Mouse (Mus musculus) kidney, embryonic 15.5 days (tissue): Measurements from ENCODE around the gene Tjap1. TPM values are rescaled to one million over a fixed set of nuclear protein-coding genes. Genes with fewer than 3 reads are reported as not detected.
A peak's percentile ranks its signal among the peaks of the same experiment; 100 is the strongest.

Experiments
- ATAC-seq: fragments of 200-750 bp; cut with Nextera tagmentation; replicated peaks from 2 replicates; pipeline ENCODE4 v1.8.0; 2017; ENCODE audit warnings: moderate TSS enrichment; ENCODE audit not compliant: low FRiP score
- H3K27ac ChIP-seq: fragments of 300-500 bp; sonication (generic); 2 replicates; pipeline ENCODE4 v1.5.1; 2015; ENCODE audit warnings: mild to moderate bottlenecking, inconsistent platforms
- H3K27me3 ChIP-seq: fragments of 300-500 bp; sonication (generic); 2 replicates; pipeline ENCODE4 v1.6.1; 2015; ENCODE audit warnings: inconsistent platforms
- H3K36me3 ChIP-seq: fragments of 300-500 bp; sonication (generic); 2 replicates; pipeline ENCODE4 v1.6.1; 2015; ENCODE audit warnings: inconsistent platforms
- H3K4me1 ChIP-seq: fragments of 300-500 bp; sonication (generic); 2 replicates; pipeline ENCODE4 v1.6.1; 2015; ENCODE audit warnings: inconsistent platforms
- H3K4me2 ChIP-seq: fragments of 300-500 bp; sonication (generic); 2 replicates; pipeline ENCODE4 v1.6.1; 2015; ENCODE audit warnings: moderate library complexity, mild to moderate bottlenecking, inconsistent platforms
- H3K4me3 ChIP-seq: fragments of 300-500 bp; sonication (generic); replicated peaks from 2 replicates; pipeline ENCODE4 v1.5.1; 2015; ENCODE audit warnings: mild to moderate bottlenecking, inconsistent platforms
- H3K9ac ChIP-seq: fragments of 300-500 bp; sonication (generic); 2 replicates; pipeline ENCODE4 v1.6.1; 2015; ENCODE audit warnings: mild to moderate bottlenecking, inconsistent platforms
- H3K9me3 ChIP-seq: fragments of 300-500 bp; sonication (generic); replicated peaks from 2 replicates; pipeline ENCODE4 v1.6.1; 2016; ENCODE audit warnings: inconsistent platforms
- WGBS: fragments of 180-500 bp; shearing (Covaris S2); methylation state at CpG from one replicate; pipeline ENCODE4 v1.1.7; 2015; ENCODE audit warnings: mixed read lengths; 5-methylcytosine and 5-hydroxymethylcytosine counted together
- polyA plus RNA-seq: library from polyadenylated mRNA; unstranded; fragments of >200 nt; fragmentation: Nextera tagmentation; extraction: Ambion mirVana; gene quantifications from 2 replicates; pipeline ENCODE4 v1.2.1, GENCODE M21; 2015

The Tjap1 gene
- polyA plus RNA-seq, 1 experiment from 2014 or later, result 47.7 TPM

GRCm38 (mm10) chr17:46265918-46266618 lies 16.8 kb downstream of the Tjap1 start:
- Histone ChIP-seq H3K27ac (peak overlapping the region; percentile 16), H3K4me2 (no peak overlapping the region), H3K4me1 (peaks cover 18% of the 10 kb centered on the region), H3K27me3 (no peaks in the 10 kb centered on the region), H3K36me3 (peaks cover 91% of the 10 kb centered on the region), H3K9ac (no peak overlapping the region), H3K4me3 (no peak overlapping the region), H3K9me3 (no peaks in the 10 kb centered on the region)
- WGBS, result 26% methylated on average over 14 of the region's 14 CpGs
- ATAC-seq, result 0 out of 2 replicates have a peak, but pooled peaks have one; percentile 37

- H3K4me1 ChIP-seq, result peaks cover 18% of the 10 kb centered on the region
- no peak overlapping the region for H3K4me2 ChIP-seq
- WGBS, result 83% methylated on average over 12 of the region's 12 CpGs
- peaks cover 91% of the 10 kb centered on the region for H3K36me3 ChIP-seq
- no peaks in the 10 kb centered on the region for H3K9me3 ChIP-seq
- H3K27me3 ChIP-seq, result no peaks in the 10 kb centered on the region
- H3K4me3 ChIP-seq, result no peak overlapping the region
- ATAC-seq, result no peak
- H3K27ac ChIP-seq, result no peak overlapping the region
- H3K9ac ChIP-seq, result no peak overlapping the region
Measured at GRCm38 (mm10) chr17:46265502-46265901, 17.3 kb downstream of the Tjap1 start.

GRCm38 (mm10) chr17:46262201-46262694 lies 20.6 kb downstream of the Tjap1 start:
- no peak overlapping the region for H3K27ac ChIP-seq
- no peaks in the 10 kb centered on the region for H3K9me3 ChIP-seq
- no peak overlapping the region for H3K4me3 ChIP-seq
- 95% methylated on average over 5 of the region's 5 CpGs for WGBS
- H3K9ac ChIP-seq, result no peak overlapping the region
- peaks cover 96% of the 10 kb centered on the region for H3K36me3 ChIP-seq
- no peaks in the 10 kb centered on the region for H3K27me3 ChIP-seq
- peaks cover 14% of the 10 kb centered on the region for H3K4me1 ChIP-seq
- no peak for ATAC-seq
- no peak overlapping the region for H3K4me2 ChIP-seq

- H3K27ac ChIP-seq, result no peak overlapping the region
- no peak overlapping the region for H3K9ac ChIP-seq
- 89% methylated on average over 17 of the region's 17 CpGs for WGBS
- H3K4me1 ChIP-seq, result peaks cover 3% of the 10 kb centered on the region; the same call in 1 of the 2 replicates
- peaks cover 83% of the 10 kb centered on the region for H3K36me3 ChIP-seq
- no peak for ATAC-seq
- H3K4me2 ChIP-seq, result no peak overlapping the region
- H3K9me3 ChIP-seq, result no peaks in the 10 kb centered on the region
- peaks cover 9% of the 10 kb centered on the region for H3K27me3 ChIP-seq
- no peak overlapping the region for H3K4me3 ChIP-seq
Measured at GRCm38 (mm10) chr17:46259675-46260074, 23.2 kb downstream of the Tjap1 start.

GRCm38 (mm10) chr17:46258279-46259053 lies 24.4 kb downstream of the Tjap1 start:
- peaks cover 13% of the 10 kb centered on the region for H3K4me1 ChIP-seq
- 72% methylated on average over 30 of the region's 30 CpGs for WGBS

GRCm38 (mm10) chr17:46255147-46255546 lies 27.7 kb downstream of the Tjap1 start:
- ATAC-seq, result no peak
- Histone ChIP-seq H3K9ac (no peak overlapping the region), H3K9me3 (no peaks in the 10 kb centered on the region), H3K4me2 (0 out of 2 replicates have a peak overlapping the region, but pooled peaks have one; percentile 100), H3K4me3 (0 out of 2 replicates have a peak overlapping the region, but pooled peaks have one; percentile 5), H3K27ac (no peak overlapping the region), H3K36me3 (peaks cover 61% of the 10 kb centered on the region), H3K4me1 (peaks cover 19% of the 10 kb centered on the region), H3K27me3 (peaks cover 19% of the 10 kb centered on the region)
- 30% methylated on average over 6 of the region's 6 CpGs for WGBS

More at GRCm38 (mm10) chr17:46258279-46259053, 24.4 kb downstream of the Tjap1 start:
- Histone ChIP-seq H3K9ac (no peak overlapping the region), H3K36me3 (peaks cover 71% of the 10 kb centered on the region), H3K4me2 (no peak overlapping the region), H3K27me3 (peaks cover 19% of the 10 kb centered on the region), H3K27ac (no peak overlapping the region), H3K4me3 (no peak overlapping the region), H3K9me3 (no peaks in the 10 kb centered on the region)
- no peak for ATAC-seq

- peaks cover 61% of the 10 kb centered on the region for H3K36me3 ChIP-seq
- H3K4me3 ChIP-seq, result peak overlapping the region; percentile 73
- ATAC-seq, result peak; percentile 24
- no peaks in the 10 kb centered on the region for H3K9me3 ChIP-seq
- H3K4me2 ChIP-seq, result peak overlapping the region; percentile 100
- peak overlapping the region; percentile 68 for H3K9ac ChIP-seq
- WGBS, result under 1% methylated on average over 54 of the region's 54 CpGs
- peaks cover 19% of the 10 kb centered on the region for H3K27me3 ChIP-seq
- H3K4me1 ChIP-seq, result peaks cover 23% of the 10 kb centered on the region
- H3K27ac ChIP-seq, result no peak overlapping the region
Measured at GRCm38 (mm10) chr17:46254106-46254505, 28.7 kb downstream of the Tjap1 start.

- ATAC-seq, result peak; percentile 83
Measured at GRCm38 (mm10) chr17:46253452-46254084, 29.3 kb downstream of the Tjap1 start, which contains the start of gene Lrrc73. Gene Lrrc73, plus strand, starts transcription at chr17:46253531.

GRCm38 (mm10) chr17:46252571-46253451 lies 30.0 kb downstream of the Tjap1 start:
- Histone ChIP-seq H3K4me3 (peak overlapping the region; percentile 73), H3K27me3 (peaks cover 19% of the 10 kb centered on the region), H3K9me3 (no peaks in the 10 kb centered on the region), H3K36me3 (peaks cover 50% of the 10 kb centered on the region), H3K4me1 (peaks cover 27% of the 10 kb centered on the region), H3K27ac (no peak overlapping the region), H3K4me2 (peak overlapping the region; percentile 100), H3K9ac (peak overlapping the region; percentile 68)
- 62% methylated on average over 14 of the region's 14 CpGs for WGBS
- ATAC-seq, result no peak

More at GRCm38 (mm10) chr17:46253452-46254084, 29.3 kb downstream of the Tjap1 start, which contains the start of gene Lrrc73:
- peak within 1 kb of the TSS; percentile 68 for H3K9ac ChIP-seq
- H3K4me1 ChIP-seq, result peaks cover 26% of the 10 kb centered on the region
- H3K4me2 ChIP-seq, result peak within 1 kb of the TSS; percentile 100
- peak within 1 kb of the TSS; percentile 73 for H3K4me3 ChIP-seq
- H3K27me3 ChIP-seq, result peaks cover 19% of the 10 kb centered on the region
- WGBS, result 2% methylated on average over 48 of the region's 48 CpGs
- no peaks in the 10 kb centered on the region for H3K9me3 ChIP-seq
- no peak within 1 kb of the TSS for H3K27ac ChIP-seq
- peaks cover 57% of the 10 kb centered on the region for H3K36me3 ChIP-seq

GRCm38 (mm10) chr17:46251174-46251573 lies 31.7 kb downstream of the Tjap1 start:
- Histone ChIP-seq H3K9ac (no peak overlapping the region), H3K4me3 (no peak overlapping the region), H3K4me1 (peaks cover 38% of the 10 kb centered on the region), H3K36me3 (peaks cover 37% of the 10 kb centered on the region), H3K9me3 (no peaks in the 10 kb centered on the region), H3K27ac (no peak overlapping the region), H3K27me3 (peaks cover 19% of the 10 kb centered on the region), H3K4me2 (no peak overlapping the region)
- ATAC-seq, result no peak
- WGBS, result 82% methylated on average over 7 of the region's 7 CpGs

- H3K27me3 ChIP-seq, result no peaks in the 10 kb centered on the region
- ATAC-seq, result peak; percentile 57; the same call in 1 of the 2 replicates
- peaks cover 67% of the 10 kb centered on the region for H3K36me3 ChIP-seq
- H3K4me3 ChIP-seq, result peak overlapping the region; percentile 67
- no peaks in the 10 kb centered on the region for H3K9me3 ChIP-seq
- H3K4me2 ChIP-seq, result peak overlapping the region; percentile 89
- peak overlapping the region; percentile 73 for H3K27ac ChIP-seq
- peak overlapping the region; percentile 93 for H3K9ac ChIP-seq
- WGBS, result 1% methylated on average over 37 of the region's 37 CpGs
- peaks cover 27% of the 10 kb centered on the region for H3K4me1 ChIP-seq
Measured at GRCm38 (mm10) chr17:46248189-46248522, 34.7 kb downstream of the Tjap1 start.
